Mouse (Mus musculus) neutrophil, adult 5-6 weeks (primary cell): ENCODE data around the gene Mapk7. TPM values are rescaled to one million over a fixed set of nuclear protein-coding genes. Genes with fewer than 3 reads are reported as not detected.
A peak's percentile ranks its signal among the peaks of the same experiment; 100 is the strongest.

Experiments
- ATAC-seq: fragments of 151-379, 151-347 bp; 2 replicates; pipeline ENCODE4 v1.8.0; 2017; ENCODE audit warnings: mild to moderate bottlenecking, moderate TSS enrichment; ENCODE audit not compliant: insufficient number of reproducible peaks, poor library complexity, low FRiP score, severe bottlenecking; ENCODE audit errors: extremely low read depth
- total RNA-seq: library from RNA; stranded (forward); fragments of 200-1000 nt; gene quantifications from 2 replicates; pipeline ENCODE4 v1.2.3, GENCODE M21; 2017

Mapk7 gene
- total RNA-seq, 1 experiment from 2014 or later: 15.2 TPM

GRCm38 (mm10) chr11:61493525-61494128, 579 bp downstream of the Mapk7 start:
- ATAC-seq: peak; percentile 38

- no peak for ATAC-seq
Observed at GRCm38 (mm10) chr11:61492749-61493401, 1.3 kb downstream of the Mapk7 start.

- ATAC-seq: no peak
Observed at GRCm38 (mm10) chr11:61490944-61491520, 3.2 kb downstream of the Mapk7 start.

- ATAC-seq: no peak
Observed at GRCm38 (mm10) chr11:61489874-61490273, 4.3 kb downstream of the Mapk7 start.

- no peak for ATAC-seq
Observed at GRCm38 (mm10) chr11:61489085-61489484, 5.1 kb downstream of the Mapk7 start.

- no peak for ATAC-seq
Observed at GRCm38 (mm10) chr11:61487936-61488335, 6.3 kb downstream of the Mapk7 start.

- ATAC-seq: no peak
Observed at GRCm38 (mm10) chr11:61487401-61487800, 6.8 kb downstream of the Mapk7 start.

- no peak for ATAC-seq
Observed at GRCm38 (mm10) chr11:61486458-61487219, 7.6 kb downstream of the Mapk7 start.

GRCm38 (mm10) chr11:61485541-61486457, 8.4 kb downstream of the Mapk7 start:
- peak; percentile 7; the same call in 1 of the 2 replicates for ATAC-seq

GRCm38 (mm10) chr11:61484613-61485540, 9.3 kb downstream of the Mapk7 start, which contains the start of gene Mfap4:
Gene Mfap4, plus strand, starts transcription at chr11:61485431.
- no peak for ATAC-seq

GRCm38 (mm10) chr11:61484256-61484612, 10.0 kb downstream of the Mapk7 start:
- no peak for ATAC-seq

- ATAC-seq: no peak
Observed at GRCm38 (mm10) chr11:61483226-61483845, 10.9 kb downstream of the Mapk7 start.

GRCm38 (mm10) chr11:61481239-61482090, 12.7 kb downstream of the Mapk7 start:
- ATAC-seq: no peak

- ATAC-seq: no peak
Observed at GRCm38 (mm10) chr11:61478788-61479187, 15.4 kb downstream of the Mapk7 start.

GRCm38 (mm10) chr11:61477566-61478508, 16.4 kb downstream of the Mapk7 start:
- no peak for ATAC-seq
